Mouse (Mus musculus): Measurements from ENCODE around the gene Wnk2. TPM values are rescaled to one million over a fixed set of nuclear protein-coding genes. Genes with fewer than 3 reads are reported as not detected.

Wnk2 gene
- polyA plus RNA-seq, 1 experiment from 2014 or later = 4.3 TPM

DNA sequence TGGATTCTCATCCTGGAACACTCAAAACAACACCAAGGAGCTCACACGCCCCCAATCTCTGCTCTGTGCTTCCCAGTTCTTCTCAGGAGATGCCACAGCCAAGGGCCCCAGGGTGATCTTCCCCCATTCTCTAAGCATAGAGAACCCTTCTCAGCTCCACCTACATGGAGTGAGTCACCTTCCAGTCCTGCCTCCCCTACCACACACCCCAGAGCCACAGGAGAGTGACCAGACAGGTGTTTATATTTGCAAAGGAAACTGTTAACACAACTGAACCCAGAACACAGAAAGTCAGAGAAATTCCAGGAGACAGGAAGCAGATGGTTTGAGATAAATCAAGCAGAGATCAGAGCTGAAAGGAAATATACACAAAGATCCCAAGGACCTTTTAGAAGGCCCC lies 43.9 kb downstream of the Wnk2 start:
- WGBS = 72% methylated on average over 1 of the region's 1 CpGs
- H3K4me1 ChIP-seq = peaks cover 8% of the 10 kb centered on the region
- H3K9me3 ChIP-seq (replicated peaks) = 0 out of 2 replicates have a peak, but pooled peaks cover 2% of the 10 kb centered on the region
- H3K36me3 ChIP-seq = peaks cover 32% of the 10 kb centered on the region
- no peaks in the 10 kb centered on the region for H3K27me3 ChIP-seq (ENCODE audit: low read depth, poor library complexity, severe bottlenecking)
- no peak overlapping the region for H3K4me3 ChIP-seq
- DNase-seq (ENCODE audit: low spot score) = no peak
- no peak overlapping the region for H3K27ac ChIP-seq (replicated peaks)

DNA sequence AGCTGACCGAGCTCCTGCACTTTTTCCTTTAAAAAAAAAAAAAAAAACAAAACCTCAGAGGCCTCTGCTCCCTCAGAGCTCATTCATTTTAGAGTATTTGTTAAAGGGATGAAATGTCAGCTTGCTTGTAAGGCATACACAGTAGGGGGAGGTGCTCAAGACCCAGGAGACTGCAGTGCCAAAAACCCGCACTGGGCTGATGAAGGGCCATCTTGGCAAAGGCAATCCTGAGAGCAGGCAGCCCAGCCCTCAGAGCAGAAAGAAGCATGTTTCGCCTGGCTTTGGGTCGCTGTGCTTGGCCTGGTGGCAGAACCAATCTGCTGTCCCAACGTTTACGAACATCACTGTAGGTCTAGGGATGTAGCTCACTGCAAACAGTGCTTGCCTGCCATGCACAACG lies 44.6 kb downstream of the Wnk2 start:
- peaks cover 39% of the 10 kb centered on the region for H3K36me3 ChIP-seq
- no peak for DNase-seq (ENCODE audit: low spot score)
- H3K4me3 ChIP-seq = no peak overlapping the region
- 87% methylated on average over 7 of the region's 7 CpGs for WGBS
- no peak overlapping the region for H3K27ac ChIP-seq (replicated peaks)
- H3K4me1 ChIP-seq = peaks cover 8% of the 10 kb centered on the region
- H3K9me3 ChIP-seq (replicated peaks) = 0 out of 2 replicates have a peak, but pooled peaks cover 2% of the 10 kb centered on the region
- no peaks in the 10 kb centered on the region for H3K27me3 ChIP-seq (ENCODE audit: low read depth, poor library complexity, severe bottlenecking)

GRCm38 (mm10) chr13:49100417-49100816 lies 47.4 kb downstream of the Wnk2 start:
- Histone ChIP-seq H3K36me3 (peaks cover 47% of the 10 kb centered on the region), H3K9me3 (replicated peaks) (no peaks in the 10 kb centered on the region), H3K4me3 (no peak overlapping the region), H3K27ac (replicated peaks) (no peak overlapping the region), H3K27me3 (ENCODE audit: low read depth, poor library complexity, severe bottlenecking) (no peaks in the 10 kb centered on the region), H3K4me1 (peaks cover 8% of the 10 kb centered on the region)
- 83% methylated on average over 1 of the region's 1 CpGs for WGBS
- no peak for DNase-seq (ENCODE audit: low spot score)

DNA sequence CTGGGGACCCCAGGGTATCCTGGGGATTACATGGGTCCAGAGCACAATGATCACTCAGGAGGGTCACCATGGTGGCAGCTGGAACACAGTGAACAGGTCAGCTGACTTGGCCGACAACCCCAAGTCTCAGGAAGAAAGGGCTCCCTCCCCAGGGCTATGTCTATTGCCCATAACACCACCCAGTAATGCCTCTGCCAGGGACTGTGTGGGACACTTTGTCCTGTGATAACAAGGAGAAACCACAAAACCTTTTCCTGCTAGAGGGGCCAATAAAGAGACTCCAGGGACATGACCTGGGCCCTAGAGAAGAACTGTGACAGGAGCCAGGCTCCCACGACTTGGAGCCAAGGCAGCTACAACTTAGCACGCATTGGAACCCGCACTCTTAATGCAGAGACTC lies 51.0 kb downstream of the Wnk2 start:
- no peak for DNase-seq (ENCODE audit: low spot score)
- Histone ChIP-seq H3K4me1 (no peaks in the 10 kb centered on the region), H3K27ac (replicated peaks) (no peak overlapping the region), H3K27me3 (ENCODE audit: low read depth, poor library complexity, severe bottlenecking) (no peaks in the 10 kb centered on the region), H3K9me3 (replicated peaks) (no peaks in the 10 kb centered on the region), H3K4me3 (no peak overlapping the region), H3K36me3 (peaks cover 79% of the 10 kb centered on the region)
- WGBS = 87% methylated on average over 4 of the region's 4 CpGs

GRCm38 (mm10) chr13:49094667-49095066 lies 53.1 kb downstream of the Wnk2 start:
- no peaks in the 10 kb centered on the region for H3K27me3 ChIP-seq (ENCODE audit: low read depth, poor library complexity, severe bottlenecking)
- no peak overlapping the region for H3K27ac ChIP-seq (replicated peaks)
- no peaks in the 10 kb centered on the region for H3K9me3 ChIP-seq (replicated peaks)
- H3K4me3 ChIP-seq = no peak overlapping the region
- 71% methylated on average over 6 of the region's 6 CpGs for WGBS
- DNase-seq (ENCODE audit: low spot score) = no peak
- H3K4me1 ChIP-seq = no peaks in the 10 kb centered on the region
- peaks cover 83% of the 10 kb centered on the region for H3K36me3 ChIP-seq

DNA sequence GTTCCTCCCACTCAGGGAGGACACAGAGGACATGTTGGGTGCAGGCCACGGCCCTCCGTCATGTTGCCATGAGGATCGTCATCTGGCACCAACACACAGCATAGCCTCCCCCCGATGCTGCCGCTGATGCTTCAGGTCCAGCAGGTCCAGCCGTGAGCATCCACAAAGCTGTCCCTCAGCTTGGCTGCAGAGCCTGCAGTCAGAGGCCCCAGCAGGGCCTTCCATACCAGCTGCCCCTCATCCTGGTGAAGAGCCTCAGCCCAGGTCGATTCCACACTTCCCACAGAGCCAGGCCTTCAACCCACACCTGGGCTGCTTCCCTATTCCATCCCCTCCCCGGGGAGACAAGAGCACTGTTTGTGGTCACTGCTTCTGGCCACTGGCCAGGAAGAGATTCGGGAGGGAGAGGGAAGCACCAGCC lies 54.3 kb downstream of the Wnk2 start:
- no peaks in the 10 kb centered on the region for H3K27me3 ChIP-seq (ENCODE audit: low read depth, poor library complexity, severe bottlenecking)
- H3K27ac ChIP-seq (replicated peaks) = no peak overlapping the region
- no peaks in the 10 kb centered on the region for H3K4me1 ChIP-seq
- WGBS = 85% methylated on average over 9 of the region's 9 CpGs
- no peak overlapping the region for H3K4me3 ChIP-seq
- H3K9me3 ChIP-seq (replicated peaks) = no peaks in the 10 kb centered on the region
- DNase-seq (ENCODE audit: low spot score) = no peak
- H3K36me3 ChIP-seq = peaks cover 82% of the 10 kb centered on the region

DNA sequence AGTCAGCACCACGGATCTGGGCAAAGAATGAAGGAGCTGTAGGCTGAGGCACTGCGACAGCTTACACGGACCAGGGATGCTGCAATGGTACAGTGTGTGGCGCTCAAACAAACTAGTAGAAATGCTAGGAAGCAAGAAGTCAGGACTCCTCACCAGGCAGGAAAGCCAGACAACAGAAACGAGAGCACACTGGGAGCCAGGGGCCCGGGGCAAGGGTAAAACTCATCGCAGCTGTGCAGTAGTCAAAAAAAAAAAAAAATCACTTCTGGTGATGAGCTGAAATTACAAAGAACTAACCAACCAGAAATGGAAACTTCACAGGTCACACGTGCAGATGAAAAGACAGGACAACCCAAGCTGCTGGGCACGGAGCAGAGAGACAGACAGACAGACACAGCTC lies 55.2 kb downstream of the Wnk2 start:
- Histone ChIP-seq H3K36me3 (peaks cover 82% of the 10 kb centered on the region), H3K4me3 (no peak overlapping the region)
- 92% methylated on average over 9 of the region's 9 CpGs for WGBS

DNA sequence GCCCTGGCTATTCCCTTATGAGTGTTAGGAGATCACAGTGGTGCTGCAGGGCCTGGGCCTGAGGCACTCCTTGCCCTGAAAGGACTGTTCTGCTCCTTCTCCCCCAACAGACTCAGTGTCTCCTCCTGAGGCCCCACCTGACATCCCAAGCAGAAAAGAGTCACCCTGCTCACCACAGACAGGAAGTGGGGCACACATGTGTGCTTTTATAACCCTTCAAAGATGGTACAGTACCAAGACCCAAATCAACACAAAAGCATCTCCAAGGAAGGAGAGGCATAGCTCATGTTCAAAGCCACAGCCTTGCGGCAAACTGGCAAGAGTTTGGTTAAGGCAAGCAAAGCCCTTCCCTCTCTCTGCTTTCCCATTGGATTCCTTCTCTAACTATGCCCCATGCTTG lies 57.6 kb downstream of the Wnk2 start:
- no peaks in the 10 kb centered on the region for H3K9me3 ChIP-seq (replicated peaks)
- H3K27me3 ChIP-seq (ENCODE audit: low read depth, poor library complexity, severe bottlenecking) = no peaks in the 10 kb centered on the region
- DNase-seq (ENCODE audit: low spot score) = no peak
- WGBS = 100% methylated on average over 1 of the region's 1 CpGs
- no peaks in the 10 kb centered on the region for H3K4me1 ChIP-seq
- H3K27ac ChIP-seq (replicated peaks) = no peak overlapping the region
- peaks cover 81% of the 10 kb centered on the region for H3K36me3 ChIP-seq
- H3K4me3 ChIP-seq = no peak overlapping the region

More for the DNA sequence above, 55.2 kb downstream of the Wnk2 start:
- no peak for DNase-seq (ENCODE audit: low spot score)
- no peaks in the 10 kb centered on the region for H3K27me3 ChIP-seq (ENCODE audit: low read depth, poor library complexity, severe bottlenecking)
- no peaks in the 10 kb centered on the region for H3K4me1 ChIP-seq
- no peak overlapping the region for H3K27ac ChIP-seq (replicated peaks)
- H3K9me3 ChIP-seq (replicated peaks) = no peaks in the 10 kb centered on the region

DNA sequence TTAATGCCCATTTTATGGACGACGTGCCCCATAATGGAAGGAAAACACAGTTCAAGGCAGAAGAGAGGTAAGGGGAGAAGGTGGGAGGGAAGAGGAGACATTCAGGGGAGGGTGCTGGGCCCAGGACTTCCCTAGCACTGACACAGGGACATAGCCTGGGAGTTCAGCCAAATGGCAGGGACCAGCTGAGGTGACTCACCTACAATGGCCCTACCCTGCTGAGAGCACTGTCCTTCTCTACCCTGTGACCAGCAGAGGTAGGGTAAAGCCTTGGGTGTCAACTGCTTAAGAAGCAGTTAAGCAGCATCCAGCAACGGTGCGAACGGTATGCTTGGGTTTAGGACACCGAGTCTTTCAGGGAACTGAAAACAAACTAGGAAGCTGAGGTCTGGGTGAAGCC lies 58.9 kb downstream of the Wnk2 start:
- Histone ChIP-seq H3K4me1 (peaks cover 5% of the 10 kb centered on the region), H3K36me3 (peaks cover 81% of the 10 kb centered on the region), H3K4me3 (no peak overlapping the region), H3K27ac (replicated peaks) (no peak overlapping the region), H3K9me3 (replicated peaks) (no peaks in the 10 kb centered on the region), H3K27me3 (ENCODE audit: low read depth, poor library complexity, severe bottlenecking) (no peaks in the 10 kb centered on the region)
- WGBS = 92% methylated on average over 6 of the region's 6 CpGs
- no peak for DNase-seq (ENCODE audit: low spot score)

DNA sequence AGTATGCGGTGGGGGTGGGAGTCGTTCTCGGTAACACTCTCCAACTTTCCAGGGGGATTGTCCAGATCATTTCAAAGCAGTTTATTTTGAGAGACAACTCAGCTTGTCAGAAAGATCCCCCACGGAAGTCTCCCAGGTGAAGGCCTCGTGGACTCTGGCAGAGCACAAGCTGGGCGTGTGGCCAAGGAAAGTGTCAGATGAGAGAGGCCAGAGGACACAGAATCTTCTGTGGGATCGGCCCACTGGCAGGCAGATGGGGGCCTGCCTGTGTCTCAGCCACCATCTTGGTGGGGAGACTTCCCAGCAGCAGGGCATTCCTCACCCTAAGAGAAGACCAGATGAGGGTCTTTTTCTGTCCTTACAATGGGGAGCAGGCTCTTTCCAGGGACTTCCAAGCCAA lies 60.4 kb downstream of the Wnk2 start:
- DNase-seq (ENCODE audit: low spot score) = no peak
- no peaks in the 10 kb centered on the region for H3K27me3 ChIP-seq (ENCODE audit: low read depth, poor library complexity, severe bottlenecking)
- peaks cover 5% of the 10 kb centered on the region for H3K4me1 ChIP-seq
- peaks cover 81% of the 10 kb centered on the region for H3K36me3 ChIP-seq
- 95% methylated on average over 7 of the region's 7 CpGs for WGBS
- no peaks in the 10 kb centered on the region for H3K9me3 ChIP-seq (replicated peaks)
- H3K27ac ChIP-seq (replicated peaks) = no peak overlapping the region
- H3K4me3 ChIP-seq = no peak overlapping the region

- no peaks in the 10 kb centered on the region for H3K27me3 ChIP-seq (ENCODE audit: low read depth, poor library complexity, severe bottlenecking)
- peaks cover 78% of the 10 kb centered on the region for H3K36me3 ChIP-seq
- H3K27ac ChIP-seq (replicated peaks) = no peak overlapping the region
- DNase-seq (ENCODE audit: low spot score) = no peak
- peaks cover 5% of the 10 kb centered on the region for H3K4me1 ChIP-seq
- no peaks in the 10 kb centered on the region for H3K9me3 ChIP-seq (replicated peaks)
- 93% methylated on average over 4 of the region's 4 CpGs for WGBS
- no peak overlapping the region for H3K4me3 ChIP-seq
Measured at GRCm38 (mm10) chr13:49086431-49086830, 61.4 kb downstream of the Wnk2 start.

GRCm38 (mm10) chr13:49085211-49085610 lies 62.6 kb downstream of the Wnk2 start:
- H3K9me3 ChIP-seq (replicated peaks) = no peaks in the 10 kb centered on the region
- DNase-seq (ENCODE audit: low spot score) = no peak
- 92% methylated on average over 9 of the region's 9 CpGs for WGBS
- H3K27ac ChIP-seq (replicated peaks) = no peak overlapping the region
- H3K4me3 ChIP-seq = no peak overlapping the region
- peaks cover 5% of the 10 kb centered on the region for H3K4me1 ChIP-seq
- H3K36me3 ChIP-seq = peaks cover 69% of the 10 kb centered on the region
- no peaks in the 10 kb centered on the region for H3K27me3 ChIP-seq (ENCODE audit: low read depth, poor library complexity, severe bottlenecking)

- Histone ChIP-seq H3K4me3 (no peak overlapping the region), H3K9me3 (replicated peaks) (no peaks in the 10 kb centered on the region), H3K36me3 (peaks cover 69% of the 10 kb centered on the region), H3K27ac (replicated peaks) (no peak overlapping the region), H3K4me1 (peaks cover 5% of the 10 kb centered on the region), H3K27me3 (ENCODE audit: low read depth, poor library complexity, severe bottlenecking) (no peaks in the 10 kb centered on the region)
- DNase-seq (ENCODE audit: low spot score) = no peak
- WGBS = 80% methylated on average over 4 of the region's 4 CpGs
Measured at GRCm38 (mm10) chr13:49084781-49085180, 63.0 kb downstream of the Wnk2 start.

DNA sequence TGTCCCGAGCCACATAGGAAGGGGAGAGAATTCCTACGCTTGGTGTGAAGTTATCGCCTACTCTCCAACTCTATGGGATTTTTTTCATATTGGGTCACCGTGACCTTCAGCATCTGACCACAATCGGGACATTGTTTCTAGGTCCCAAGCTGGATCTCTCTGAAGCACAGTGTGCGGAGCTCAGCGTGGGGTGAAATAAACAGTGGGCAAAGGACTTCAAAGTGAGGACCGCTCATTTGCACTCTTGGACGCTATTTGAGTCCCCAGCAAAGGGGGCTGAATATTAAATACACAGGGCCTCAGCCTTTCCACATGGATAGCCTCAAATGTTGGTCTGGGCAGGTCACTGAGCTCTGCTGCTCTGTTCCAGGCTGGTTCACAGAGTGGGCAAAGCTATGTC lies 63.9 kb downstream of the Wnk2 start:
- Histone ChIP-seq H3K36me3 (peaks cover 62% of the 10 kb centered on the region), H3K9me3 (replicated peaks) (no peaks in the 10 kb centered on the region), H3K27ac (replicated peaks) (no peak overlapping the region; the same call in 1 of the 2 replicates), H3K27me3 (ENCODE audit: low read depth, poor library complexity, severe bottlenecking) (no peaks in the 10 kb centered on the region), H3K4me1 (peaks cover 5% of the 10 kb centered on the region), H3K4me3 (no peak overlapping the region)
- no peak for DNase-seq (ENCODE audit: low spot score)
- WGBS = 80% methylated on average over 9 of the region's 9 CpGs

All from midbrain, embryonic 10.5 days (tissue).